Mouse (Mus musculus): ENCODE data around the gene Gm20388. TPM values are rescaled to one million over a fixed set of nuclear protein-coding genes. Genes with fewer than 3 reads are reported as not detected.
A peak's percentile ranks its signal among the peaks of the same experiment; 100 is the strongest.

The Gm20388 gene
- total and polyA plus RNA-seq, 2 experiments from 2014 or later = 51.3 TPM; not detected in 1

DNA sequence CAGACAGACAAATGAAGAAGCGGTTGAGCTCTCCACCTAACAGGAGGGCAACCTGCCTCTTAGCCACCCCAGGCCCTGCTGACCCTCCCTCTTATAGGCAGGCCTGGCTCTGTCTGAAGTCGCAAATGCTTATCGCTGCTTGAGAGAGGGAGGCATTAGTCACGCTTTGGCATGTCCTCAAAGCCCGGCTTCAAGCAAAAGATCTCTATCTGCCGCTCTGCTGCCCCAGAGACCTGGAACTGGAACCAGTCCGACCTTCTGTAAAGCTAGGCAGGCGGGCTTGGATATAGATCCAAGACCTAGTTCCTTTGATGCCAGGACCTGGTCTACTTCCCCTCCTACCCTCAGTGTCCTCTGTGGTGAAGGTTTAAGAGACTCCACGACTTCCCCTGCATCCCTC is 161.6 kb downstream of the Gm20388 start:
- DNase-seq (no peak), ATAC-seq (no peak)
- no peak overlapping the region for H3K27ac ChIP-seq (ENCODE audit: low read depth, low read length)
- H3K36me3 ChIP-seq (ENCODE audit: insufficient read depth) = no peaks in the 10 kb centered on the region
- TF ChIP-seq CTCF (IDR thresholded peaks at IDR 0.05; ENCODE audit: low read depth) = no peak
- 74% methylated on average over 9 of the region's 9 CpGs for WGBS
- H3K9ac ChIP-seq = no peak overlapping the region
- no peaks in the 10 kb centered on the region for H3K4me1 ChIP-seq (ENCODE audit: insufficient read depth)
- H3K4me2 ChIP-seq (ENCODE audit: low read depth) = no peak overlapping the region
- H3K4me3 ChIP-seq (ENCODE audit: low read depth, low read length) = no peak overlapping the region
- H3K9me3 ChIP-seq (ENCODE audit: low read length) = no peaks in the 10 kb centered on the region
- no peaks in the 10 kb centered on the region for H3K27me3 ChIP-seq (ENCODE audit: insufficient read depth, low read length)

DNA sequence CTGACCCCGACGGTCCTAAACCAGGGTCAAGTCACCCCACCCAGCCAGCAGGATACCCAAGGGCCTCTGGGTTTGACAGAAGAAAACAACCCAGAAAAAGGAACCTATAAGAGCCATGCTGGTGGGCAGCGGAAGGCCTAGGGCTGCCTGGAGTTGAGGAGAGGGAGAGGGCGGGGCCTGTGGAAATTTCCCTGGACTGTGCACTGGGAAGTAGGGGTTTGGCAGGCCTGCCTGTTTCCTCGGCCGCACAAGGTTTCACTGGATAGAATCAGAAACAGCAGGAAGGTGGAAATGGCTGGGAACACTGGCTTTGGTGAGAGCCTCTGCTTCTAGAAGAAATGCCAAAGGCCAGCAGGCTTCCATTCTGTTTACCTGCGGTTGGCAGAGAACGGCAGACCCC is 162.2 kb downstream of the Gm20388 start:
- H3K4me3 ChIP-seq (ENCODE audit: low read depth, low read length) = no peak overlapping the region
- WGBS = 83% methylated on average over 8 of the region's 8 CpGs
- TF ChIP-seq CTCF (IDR thresholded peaks at IDR 0.05; ENCODE audit: low read depth) = no peak
- no peaks in the 10 kb centered on the region for H3K9me3 ChIP-seq (ENCODE audit: low read length)
- ATAC-seq (no peak), DNase-seq (no peak)
- no peak overlapping the region for H3K9ac ChIP-seq
- no peak overlapping the region for H3K4me2 ChIP-seq (ENCODE audit: low read depth)
- H3K27me3 ChIP-seq (ENCODE audit: insufficient read depth, low read length) = no peaks in the 10 kb centered on the region
- no peaks in the 10 kb centered on the region for H3K4me1 ChIP-seq (ENCODE audit: insufficient read depth)
- H3K36me3 ChIP-seq (ENCODE audit: insufficient read depth) = no peaks in the 10 kb centered on the region
- no peak overlapping the region for H3K27ac ChIP-seq (ENCODE audit: low read depth, low read length)

DNA sequence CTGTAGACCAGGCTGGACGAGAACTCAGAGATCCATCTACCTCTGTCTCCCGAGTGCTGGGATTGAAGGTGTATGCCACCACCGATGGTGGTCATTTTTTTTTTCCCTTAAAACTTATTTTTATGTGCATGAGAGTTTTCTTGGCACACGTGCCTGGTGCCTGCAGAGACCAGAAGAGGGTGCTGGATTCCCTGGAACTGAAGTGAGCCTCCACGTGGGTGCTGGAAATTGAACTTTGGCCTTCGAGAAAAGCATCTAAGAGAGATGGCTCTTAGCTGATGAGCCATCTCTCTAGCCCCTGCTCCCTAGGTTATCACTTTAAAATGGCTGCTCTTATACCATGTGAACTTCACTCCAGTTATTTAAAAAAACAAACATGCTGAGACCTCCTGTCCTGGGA is 163.9 kb downstream of the Gm20388 start:
- Histone ChIP-seq H3K4me3 (ENCODE audit: low read depth, low read length) (no peak overlapping the region), H3K9ac (no peak overlapping the region), H3K27me3 (ENCODE audit: insufficient read depth, low read length) (no peaks in the 10 kb centered on the region), H3K9me3 (ENCODE audit: low read length) (no peaks in the 10 kb centered on the region), H3K27ac (ENCODE audit: low read depth, low read length) (no peak overlapping the region), H3K4me1 (ENCODE audit: insufficient read depth) (no peaks in the 10 kb centered on the region), H3K36me3 (ENCODE audit: insufficient read depth) (no peaks in the 10 kb centered on the region), H3K4me2 (ENCODE audit: low read depth) (no peak overlapping the region)
- TF ChIP-seq CTCF (IDR thresholded peaks at IDR 0.05; ENCODE audit: low read depth) = no peak
- 69% methylated on average over 6 of the region's 6 CpGs for WGBS
- no peak for DNase-seq
- ATAC-seq = no peak

DNA sequence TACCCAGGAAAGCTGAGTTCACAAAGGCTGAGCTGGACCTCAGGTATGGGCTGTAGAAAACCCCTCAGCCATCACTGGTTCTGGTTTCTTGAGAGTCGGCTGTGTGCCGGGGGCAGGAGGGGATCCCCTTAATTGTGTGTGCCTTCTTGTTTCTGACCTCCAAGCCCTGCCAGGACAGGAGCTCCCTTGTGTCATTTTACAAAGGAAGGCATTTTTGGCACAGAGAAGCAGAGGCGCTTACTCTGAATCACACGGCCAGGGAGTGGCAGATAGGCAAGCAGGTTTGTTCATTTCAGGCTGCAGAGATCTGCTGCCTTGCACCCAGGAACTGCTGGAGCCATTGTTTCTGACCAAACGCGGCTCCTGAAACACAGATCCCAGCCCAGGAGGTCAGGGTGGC is 164.7 kb downstream of the Gm20388 start:
- no peak for DNase-seq
- ATAC-seq = no peak
- Histone ChIP-seq H3K4me1 (ENCODE audit: insufficient read depth) (no peaks in the 10 kb centered on the region), H3K4me2 (ENCODE audit: low read depth) (no peak overlapping the region), H3K27ac (ENCODE audit: low read depth, low read length) (no peak overlapping the region), H3K4me3 (ENCODE audit: low read depth, low read length) (no peak overlapping the region), H3K27me3 (ENCODE audit: insufficient read depth, low read length) (no peaks in the 10 kb centered on the region), H3K36me3 (ENCODE audit: insufficient read depth) (0 out of 2 replicates have a peak, but pooled peaks cover under 1% of the 10 kb centered on the region), H3K9me3 (ENCODE audit: low read length) (no peaks in the 10 kb centered on the region), H3K9ac (no peak overlapping the region)
- TF ChIP-seq CTCF (IDR thresholded peaks at IDR 0.05; ENCODE audit: low read depth) = no peak
- WGBS = 32% methylated on average over 6 of the region's 6 CpGs

DNA sequence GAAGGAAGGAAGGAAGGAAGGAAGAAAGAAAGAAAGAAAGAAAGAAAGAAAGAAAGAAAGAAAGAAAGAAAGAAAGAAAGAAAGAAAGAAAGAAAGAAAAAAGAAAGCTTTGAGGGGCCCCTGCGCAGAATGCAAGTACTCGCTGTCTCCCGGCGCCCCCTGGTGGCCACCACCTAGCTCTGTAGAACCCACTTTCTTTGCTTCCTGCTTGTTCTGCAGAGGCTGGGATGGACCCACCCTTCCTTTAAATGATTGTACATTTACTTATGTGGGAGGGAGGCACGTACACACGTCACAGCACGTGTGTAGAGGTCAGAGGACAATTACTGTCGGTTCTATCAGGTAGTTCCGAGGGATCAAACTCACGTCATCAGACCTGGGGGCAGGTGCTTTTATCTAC is 167.4 kb downstream of the Gm20388 start:
- Histone ChIP-seq H3K4me1 (ENCODE audit: insufficient read depth) (no peaks in the 10 kb centered on the region), H3K27me3 (ENCODE audit: insufficient read depth, low read length) (no peaks in the 10 kb centered on the region), H3K4me2 (ENCODE audit: low read depth) (no peak overlapping the region), H3K9me3 (ENCODE audit: low read length) (no peaks in the 10 kb centered on the region), H3K36me3 (ENCODE audit: insufficient read depth) (peaks cover 27% of the 10 kb centered on the region), H3K9ac (no peak overlapping the region), H3K27ac (ENCODE audit: low read depth, low read length) (no peak overlapping the region), H3K4me3 (ENCODE audit: low read depth, low read length) (no peak overlapping the region)
- TF ChIP-seq CTCF (IDR thresholded peaks at IDR 0.05; ENCODE audit: low read depth) = peak; percentile 80
- 14% methylated on average over 10 of the region's 10 CpGs for WGBS
- DNase-seq (peak; percentile 80), ATAC-seq (peak; percentile 78)

DNA sequence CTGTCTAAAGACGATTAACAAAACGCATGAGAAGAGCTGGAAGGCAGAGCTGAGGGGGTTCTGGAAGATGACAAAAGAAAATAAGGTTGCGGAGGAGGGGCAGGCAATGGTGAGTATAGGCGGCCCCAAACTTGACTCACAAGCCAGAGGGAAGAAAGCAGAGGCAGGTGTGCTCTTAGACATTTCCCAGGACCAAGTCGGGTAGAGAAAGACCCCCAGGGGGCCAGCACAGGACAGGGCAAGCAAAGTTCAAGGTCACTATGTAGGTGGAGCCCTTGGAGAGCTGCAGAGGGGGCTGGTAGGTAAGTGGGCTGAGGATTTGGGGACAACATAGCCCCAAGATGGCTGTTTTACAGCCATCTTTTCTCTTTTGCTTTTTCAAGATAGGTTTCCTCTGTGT is 168.7 kb downstream of the Gm20388 start:
- H3K4me2 ChIP-seq (ENCODE audit: low read depth) = no peak overlapping the region
- H3K4me1 ChIP-seq (ENCODE audit: insufficient read depth) = no peaks in the 10 kb centered on the region
- H3K27me3 ChIP-seq (ENCODE audit: insufficient read depth, low read length) = no peaks in the 10 kb centered on the region
- ATAC-seq (no peak), DNase-seq (no peak)
- 61% methylated on average over 5 of the region's 5 CpGs for whole genome bisulfite sequencing
- no peak overlapping the region for H3K9ac ChIP-seq
- no peak overlapping the region for H3K27ac ChIP-seq (ENCODE audit: low read depth, low read length)
- peaks cover 35% of the 10 kb centered on the region for H3K36me3 ChIP-seq (ENCODE audit: insufficient read depth)
- H3K9me3 ChIP-seq (ENCODE audit: low read length) = no peaks in the 10 kb centered on the region
- no peak for TF ChIP-seq CTCF (IDR thresholded peaks at IDR 0.05; ENCODE audit: low read depth)
- H3K4me3 ChIP-seq (ENCODE audit: low read depth, low read length) = no peak overlapping the region

DNA sequence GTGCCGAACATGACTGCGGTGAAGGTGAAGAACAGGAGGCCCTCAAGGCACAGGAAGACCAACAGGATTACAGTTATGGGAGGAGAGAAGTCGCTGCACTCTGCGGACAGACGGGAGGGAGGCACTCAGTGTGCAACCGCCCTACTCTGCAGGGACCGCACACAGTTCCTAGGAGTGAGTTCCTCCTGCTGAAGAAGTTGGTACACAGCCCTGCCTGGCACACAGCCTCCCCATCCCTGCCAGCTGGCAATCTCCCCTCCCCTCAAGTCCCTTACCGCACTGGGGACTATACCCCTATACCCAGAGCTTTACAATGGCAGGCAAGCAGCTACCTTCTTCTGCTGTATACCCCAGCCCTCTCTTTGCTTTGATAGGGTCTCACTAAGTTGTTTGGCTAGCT is 172.6 kb downstream of the Gm20388 start:
- ATAC-seq = no peak
- no peaks in the 10 kb centered on the region for H3K9me3 ChIP-seq (ENCODE audit: low read length)
- H3K36me3 ChIP-seq (ENCODE audit: insufficient read depth) = peaks cover 72% of the 10 kb centered on the region
- WGBS = 59% methylated on average over 8 of the region's 8 CpGs
- H3K27ac ChIP-seq (ENCODE audit: low read depth, low read length) = no peak overlapping the region
- DNase-seq = peak; percentile 17
- H3K9ac ChIP-seq = no peak overlapping the region
- no peaks in the 10 kb centered on the region for H3K27me3 ChIP-seq (ENCODE audit: insufficient read depth, low read length)
- no peak overlapping the region for H3K4me3 ChIP-seq (ENCODE audit: low read depth, low read length)
- no peak overlapping the region for H3K4me2 ChIP-seq (ENCODE audit: low read depth)
- TF ChIP-seq CTCF (IDR thresholded peaks at IDR 0.05; ENCODE audit: low read depth) = no peak
- no peaks in the 10 kb centered on the region for H3K4me1 ChIP-seq (ENCODE audit: insufficient read depth)

DNA sequence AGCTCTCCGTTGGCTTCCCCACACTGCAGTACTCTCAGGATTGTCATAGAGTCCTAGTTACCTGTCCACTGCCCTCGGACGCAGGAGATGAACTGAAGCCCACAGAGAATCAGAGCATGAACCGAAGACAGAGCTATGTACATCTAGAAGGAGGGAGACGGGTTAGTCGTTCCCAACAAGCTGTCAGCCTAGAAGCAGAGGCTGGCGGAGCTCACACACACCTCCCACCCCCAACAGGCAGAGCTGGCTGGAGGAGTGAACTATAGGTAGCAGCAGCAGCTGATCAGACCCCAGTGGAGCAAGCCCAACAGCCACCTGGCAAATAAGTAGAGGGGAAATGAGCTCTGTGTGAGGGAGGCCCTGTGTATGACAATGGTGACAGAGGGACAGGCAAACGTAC is 174.1 kb downstream of the Gm20388 start:
- Histone ChIP-seq H3K4me2 (ENCODE audit: low read depth) (no peak overlapping the region), H3K27me3 (ENCODE audit: insufficient read depth, low read length) (no peaks in the 10 kb centered on the region), H3K9me3 (ENCODE audit: low read length) (no peaks in the 10 kb centered on the region), H3K9ac (no peak overlapping the region), H3K36me3 (ENCODE audit: insufficient read depth) (peaks cover 77% of the 10 kb centered on the region), H3K4me3 (ENCODE audit: low read depth, low read length) (no peak overlapping the region), H3K4me1 (ENCODE audit: insufficient read depth) (no peaks in the 10 kb centered on the region), H3K27ac (ENCODE audit: low read depth, low read length) (no peak overlapping the region)
- ATAC-seq = no peak
- no peak for DNase-seq
- WGBS = 95% methylated on average over 8 of the region's 8 CpGs
- TF ChIP-seq CTCF (IDR thresholded peaks at IDR 0.05; ENCODE audit: low read depth) = no peak

Measured in forebrain, postnatal 0 days (tissue).